Mouse (Mus musculus) myocyte (in vitro differentiated cells): ENCODE data around the gene Car14. TPM values are rescaled to one million over a fixed set of nuclear protein-coding genes. Genes with fewer than 3 reads are reported as not detected.
A peak's percentile ranks its signal among the peaks of the same experiment; 100 is the strongest.
"Not testable (repeated sequence)": the region's sequence is repeated elsewhere in the genome, so short reads cannot be mapped to it uniquely, and the experiment has no call there.

Experiments used
- H3K27me3 ChIP-seq: one replicate; pipeline ENCODE4 v1.6.1; 2011; ENCODE audit not compliant: control insufficient read depth, insufficient read depth, insufficient read length
- H3K36me3 ChIP-seq: one replicate; pipeline ENCODE4 v1.6.1; 2011; ENCODE audit not compliant: control insufficient read depth, insufficient read depth
- H3K4me2 ChIP-seq: one replicate; pipeline ENCODE4 v1.6.1; 2011; ENCODE audit warnings: low read depth, control low read depth
- H3K4me3 ChIP-seq: one replicate; pipeline ENCODE4 v1.5.1; 2011; ENCODE audit warnings: mild to moderate bottlenecking, control low read depth, moderate library complexity
- H3K79me2 ChIP-seq: one replicate; pipeline ENCODE4 v1.6.1; 2011; ENCODE audit not compliant: control insufficient read depth, insufficient read depth
- H3ac ChIP-seq: one replicate; pipeline ENCODE4 v1.6.1; 2011; ENCODE audit not compliant: control insufficient read depth, insufficient read length
- CEBPB ChIP-seq: IDR thresholded peaks from 2 replicates; pipeline ENCODE4 v1.6.1; 2011; ENCODE audit warnings: mild to moderate bottlenecking, moderate library complexity; ENCODE audit not compliant: poor library complexity, insufficient read depth, severe bottlenecking
- E2F4 ChIP-seq: IDR thresholded peaks from one replicate; pipeline ENCODE4 v1.6.1; 2011; ENCODE audit warnings: mild to moderate bottlenecking, control low read depth, moderate library complexity; ENCODE audit not compliant: insufficient read depth
- MAX ChIP-seq: IDR thresholded peaks from one replicate; pipeline ENCODE4 v1.6.1; 2011; ENCODE audit warnings: low read depth, mild to moderate bottlenecking, control low read depth
- MYOD1 ChIP-seq, 3 experiments: IDR thresholded peaks; one replicate each; pipeline ENCODE4 v1.6.1; 2011; ENCODE audit warnings: control low read depth in 2 of 3, low read depth in 2 of 3, mild to moderate bottlenecking in 2 of 3, moderate library complexity in 1 of 3; ENCODE audit not compliant: insufficient read length in 2 of 3, control insufficient read depth in 1 of 3
- MYOG ChIP-seq, 3 experiments: IDR thresholded peaks; one replicate each; pipeline ENCODE4 v1.6.1; 2011; ENCODE audit warnings: control low read depth in 2 of 3, low read depth in 2 of 3, mild to moderate bottlenecking in 2 of 3; ENCODE audit not compliant: insufficient read length in 2 of 3, control insufficient read depth in 1 of 3, insufficient read depth in 1 of 3
- POLR2A ChIP-seq: IDR thresholded peaks from one replicate; pipeline ENCODE4 v1.6.1; 2011; ENCODE audit warnings: low read depth, mild to moderate bottlenecking, control low read depth, moderate library complexity; ENCODE audit not compliant: insufficient read length
- POLR2AphosphoS2 ChIP-seq: IDR thresholded peaks from one replicate; pipeline ENCODE4 v1.6.1; 2011; ENCODE audit warnings: low read depth, control low read depth; ENCODE audit not compliant: insufficient read length
- REST ChIP-seq: IDR thresholded peaks from one replicate; pipeline ENCODE4 v1.6.1; 2011; ENCODE audit warnings: mild to moderate bottlenecking, control low read depth, moderate library complexity; ENCODE audit not compliant: insufficient read depth, insufficient read length
- SRF ChIP-seq: IDR thresholded peaks from one replicate; pipeline ENCODE4 v1.6.1; 2011; ENCODE audit warnings: low read depth; ENCODE audit not compliant: control insufficient read depth, insufficient read length
- TCF12 ChIP-seq: IDR thresholded peaks from one replicate; pipeline ENCODE4 v1.6.1; 2011; ENCODE audit warnings: mild to moderate bottlenecking, control low read depth; ENCODE audit not compliant: poor library complexity, insufficient read depth, severe bottlenecking
- TCF3 ChIP-seq: IDR thresholded peaks from one replicate; pipeline ENCODE4 v1.6.1; 2011; ENCODE audit warnings: low read depth, control low read depth; ENCODE audit not compliant: insufficient read length
- USF1 ChIP-seq: IDR thresholded peaks from one replicate; pipeline ENCODE4 v1.6.1; 2011; ENCODE audit warnings: low read depth, mild to moderate bottlenecking, control low read depth, moderate library complexity
- polyA plus RNA-seq: library from polyadenylated mRNA; unstranded; fragments of >200 nt; fragmentation: generic; extraction: Trizol; gene quantifications from one replicate; pipeline ENCODE4 v1.2.1, GENCODE M21; 2012; ENCODE audit warnings: missing spikeins

Gene Car14
- polyA plus RNA-seq, 1 experiment: 0.11 TPM

- Histone ChIP-seq H3K27me3 (no peaks in the 10 kb centered on the region), H3K4me3 (peak overlapping the region; percentile 74), H3K79me2 (peaks cover 38% of the 10 kb centered on the region), H3K4me2 (peak overlapping the region; percentile 87), H3K36me3 (no peaks in the 10 kb centered on the region), H3ac (peak overlapping the region; percentile 100)
- TF ChIP-seq MAX: no peak
- TF ChIP-seq MYOD1 (IDR thresholded peaks at IDR 0.05; ENCODE audit: control insufficient read depth in 1 of 3, insufficient read length in 2 of 3, low read depth in 2 of 3): no peak
- no peak for TF ChIP-seq CEBPB
- no peak for TF ChIP-seq SRF
- TF ChIP-seq TCF3: no peak
- TF ChIP-seq REST: no peak
- TF ChIP-seq USF1: no peak
- no peak for TF ChIP-seq TCF12
- TF ChIP-seq E2F4: no peak
- no peak for TF ChIP-seq POLR2AphosphoS2
- TF ChIP-seq POLR2A: no peak
- no peak for TF ChIP-seq MYOG (IDR thresholded peaks at IDR 0.05; ENCODE audit: control insufficient read depth in 1 of 3, insufficient read depth in 1 of 3, insufficient read length in 2 of 3, low read depth in 2 of 3)
Measured at GRCm38 (mm10) chr3:95928261-95928657, 23.8 kb upstream of the Car14 start.

- Histone ChIP-seq H3K79me2 (peaks cover 7% of the 10 kb centered on the region), H3K36me3 (no peaks in the 10 kb centered on the region), H3K4me2 (peak overlapping the region; percentile 54), H3ac (no peak overlapping the region), H3K27me3 (no peaks in the 10 kb centered on the region), H3K4me3 (no peak overlapping the region)
- TF ChIP-seq POLR2AphosphoS2 (no peak), USF1 (no peak), MYOD1 (IDR thresholded peaks at IDR 0.05; ENCODE audit: control insufficient read depth in 1 of 3, insufficient read length in 2 of 3, low read depth in 2 of 3) (no peak), SRF (no peak), E2F4 (no peak), TCF12 (no peak), CEBPB (no peak), MAX (no peak), POLR2A (no peak), TCF3 (no peak), REST (no peak), MYOG (IDR thresholded peaks at IDR 0.05; ENCODE audit: control insufficient read depth in 1 of 3, insufficient read depth in 1 of 3, insufficient read length in 2 of 3, low read depth in 2 of 3) (no peak)
Measured at GRCm38 (mm10) chr3:95925087-95925486, 20.6 kb upstream of the Car14 start.

- Histone ChIP-seq H3K27me3 (no peaks in the 10 kb centered on the region), H3K4me2 (no peak overlapping the region), H3K79me2 (no peaks in the 10 kb centered on the region), H3ac (no peak overlapping the region), H3K36me3 (no peaks in the 10 kb centered on the region), H3K4me3 (no peak overlapping the region)
- no peak for TF ChIP-seq REST
- no peak for TF ChIP-seq CEBPB
- TF ChIP-seq TCF3: no peak
- TF ChIP-seq POLR2AphosphoS2: no peak
- no peak for TF ChIP-seq MAX
- no peak for TF ChIP-seq TCF12
- TF ChIP-seq MYOG (IDR thresholded peaks at IDR 0.05; ENCODE audit: control insufficient read depth in 1 of 3, insufficient read depth in 1 of 3, insufficient read length in 2 of 3, low read depth in 2 of 3): no peak
- no peak for TF ChIP-seq POLR2A
- TF ChIP-seq SRF: no peak
- TF ChIP-seq E2F4: no peak
- TF ChIP-seq MYOD1 (IDR thresholded peaks at IDR 0.05; ENCODE audit: control insufficient read depth in 1 of 3, insufficient read length in 2 of 3, low read depth in 2 of 3): no peak
- TF ChIP-seq USF1: no peak
Measured at GRCm38 (mm10) chr3:95924185-95924584, 19.7 kb upstream of the Car14 start.

DNA sequence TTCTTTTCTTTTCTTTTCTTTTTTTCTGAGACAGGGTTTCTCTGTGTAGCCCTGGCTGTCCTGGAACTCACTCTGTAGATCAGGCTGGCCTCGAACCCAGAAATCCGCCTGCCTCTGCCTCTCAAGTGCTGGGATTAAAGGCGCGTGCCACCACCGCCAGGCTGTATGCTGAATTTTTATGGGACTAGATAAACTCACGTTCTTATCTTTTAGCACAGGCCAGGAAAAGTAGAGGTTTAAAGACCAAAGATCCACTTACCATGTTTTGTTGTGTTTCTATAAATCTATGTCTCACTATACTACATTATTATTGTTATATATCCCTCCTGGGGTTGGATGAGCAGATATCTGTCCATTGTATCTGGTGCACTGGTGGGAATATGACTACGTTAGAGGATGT lies 18.9 kb upstream of the Car14 start:
- not testable (repeated sequence) for H3K4me3 ChIP-seq, H3K27me3 ChIP-seq, H3K79me2 ChIP-seq, H3K4me2 ChIP-seq, H3ac ChIP-seq, H3K36me3 ChIP-seq

DNA sequence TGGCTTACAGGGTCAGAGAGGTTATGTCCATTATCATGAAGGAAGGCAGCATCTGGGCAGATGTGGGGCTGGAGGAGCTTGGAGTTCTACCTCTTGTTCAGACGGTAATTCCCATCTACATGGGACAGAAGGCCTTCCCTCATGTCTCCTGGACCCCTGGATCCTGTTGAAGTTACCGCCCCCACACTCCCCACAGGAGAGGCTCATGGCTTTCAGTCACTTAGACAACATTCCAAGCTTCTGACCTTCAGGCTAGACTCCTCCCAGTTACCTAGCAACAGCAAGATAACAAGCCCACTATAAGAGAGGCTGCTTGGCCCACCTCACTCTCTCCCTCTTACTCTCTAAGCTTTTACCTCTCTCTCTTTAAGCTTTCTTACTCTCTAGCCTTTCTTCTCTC lies 16.0 kb upstream of the Car14 start:
- H3K79me2 ChIP-seq, H3ac ChIP-seq, H3K36me3 ChIP-seq: not testable (repeated sequence)

More for the DNA sequence above, 16.0 kb upstream of the Car14 start:
- H3K4me2 ChIP-seq, H3K4me3 ChIP-seq, H3K27me3 ChIP-seq: not testable (repeated sequence)
